Mouse (Mus musculus) gastrocnemius, adult 8-10 months (tissue): ENCODE measurements around the gene Abhd17b. TPM values are rescaled to one million over a fixed set of nuclear protein-coding genes. Genes with fewer than 3 reads are reported as not detected.
"Not testable (repeated sequence)": the region's sequence is repeated elsewhere in the genome, so short reads cannot be mapped to it uniquely, and the experiment has no call there.

ENCODE experiments used
- DNase-seq, 2 experiments: peaks; one replicate each; pipeline ENCODE4 v3.0.0; 2022; ENCODE audit warnings: low spot score in 2 of 2
- total RNA-seq, 4 experiments: library from RNA; stranded (reverse); gene quantifications; 2 replicates each; pipeline ENCODE4 v1.2.4; 2022

Abhd17b gene
- total RNA-seq, 4 experiments from 2014 or later = 16.8 to 18.5 (median 18.3) TPM

- DNase-seq = no peak
These were observed 1.3 kb upstream of the Abhd17b start for GRCm38 (mm10) chr19:21651664-21652063.

- DNase-seq = peak; percentile 93 to 96
These were observed 457 bp upstream of the Abhd17b start, which contains the start of gene 1110059E24Rik for GRCm38 (mm10) chr19:21652285-21653171. 1110059E24Rik (minus strand) TSS chr19:21652976.

- DNase-seq = no peak
These were observed 1.8 kb downstream of the Abhd17b start for GRCm38 (mm10) chr19:21654788-21655187.

GRCm38 (mm10) chr19:21660734-21661133 lies 7.7 kb downstream of the Abhd17b start:
- DNase-seq = no peak

GRCm38 (mm10) chr19:21663756-21664456 lies 10.9 kb downstream of the Abhd17b start:
- no peak for DNase-seq

- no peak for DNase-seq
These were observed 16.7 kb downstream of the Abhd17b start for GRCm38 (mm10) chr19:21669650-21670049.

GRCm38 (mm10) chr19:21674354-21675096 lies 21.5 kb downstream of the Abhd17b start:
- DNase-seq = no peak

GRCm38 (mm10) chr19:21680091-21680490 lies 27.1 kb downstream of the Abhd17b start:
- DNase-seq = no peak

GRCm38 (mm10) chr19:21680986-21681385 lies 28.0 kb downstream of the Abhd17b start:
- no peak for DNase-seq

GRCm38 (mm10) chr19:21713260-21714031 lies 60.5 kb downstream of the Abhd17b start:
- DNase-seq = peak; percentile 9 to 10

- DNase-seq = no peak
These were observed 61.4 kb downstream of the Abhd17b start for GRCm38 (mm10) chr19:21714278-21714883.

GRCm38 (mm10) chr19:21715005-21715442 lies 62.0 kb downstream of the Abhd17b start:
- no peak for DNase-seq

GRCm38 (mm10) chr19:21715515-21715914 lies 62.5 kb downstream of the Abhd17b start:
- DNase-seq = no peak

- no peak for DNase-seq
These were observed 63.5 kb downstream of the Abhd17b start for GRCm38 (mm10) chr19:21716456-21716855.

GRCm38 (mm10) chr19:21719206-21719605 lies 66.2 kb downstream of the Abhd17b start:
- DNase-seq = no peak

- DNase-seq = no peak
These were observed 68.0 kb downstream of the Abhd17b start for GRCm38 (mm10) chr19:21720950-21721349.

- not testable (repeated sequence) for DNase-seq
These were observed 70.3 kb downstream of the Abhd17b start for GRCm38 (mm10) chr19:21723280-21723679.

- DNase-seq = no peak
These were observed 71.1 kb downstream of the Abhd17b start for GRCm38 (mm10) chr19:21723911-21724655.

GRCm38 (mm10) chr19:21725168-21725567 lies 72.2 kb downstream of the Abhd17b start:
- no peak for DNase-seq

- no peak for DNase-seq
These were observed 74.1 kb downstream of the Abhd17b start for GRCm38 (mm10) chr19:21727081-21727480.
